Mouse (Mus musculus) myocyte (in vitro differentiated cells): ENCODE measurements around the gene Dtx2.

ENCODE experiments used
- MAX ChIP-seq: IDR thresholded peaks from one replicate; pipeline ENCODE4 v1.6.1; 2011; ENCODE audit warnings: low read depth, mild to moderate bottlenecking, control low read depth
- POLR2A ChIP-seq: IDR thresholded peaks from one replicate; pipeline ENCODE4 v1.6.1; 2011; ENCODE audit warnings: low read depth, mild to moderate bottlenecking, control low read depth, moderate library complexity; ENCODE audit not compliant: insufficient read length
- POLR2AphosphoS2 ChIP-seq: IDR thresholded peaks from one replicate; pipeline ENCODE4 v1.6.1; 2011; ENCODE audit warnings: low read depth, control low read depth; ENCODE audit not compliant: insufficient read length

GRCm38 (mm10) chr5:135975893-135976668 lies 18.5 kb upstream of the Dtx2 start:
- TF ChIP-seq POLR2A, result no peak
- no peak for TF ChIP-seq POLR2AphosphoS2
- no peak for TF ChIP-seq MAX
